Mouse (Mus musculus) hindbrain, embryonic 14.5 days (tissue): Measurements from ENCODE around the gene Gm37240. TPM values are rescaled to one million over a fixed set of nuclear protein-coding genes. Genes with fewer than 3 reads are reported as not detected.

Experiments used
- ATAC-seq: fragments of 200-750 bp; cut with Nextera tagmentation; 2 replicates; pipeline ENCODE4 v1.8.0; 2017; ENCODE audit warnings: moderate number of reproducible peaks, mild to moderate bottlenecking, moderate TSS enrichment, moderate library complexity; ENCODE audit not compliant: low FRiP score
- DNase-seq: peaks from one replicate; pipeline ENCODE4 v3.0.0-alpha.2; 2015; ENCODE audit warnings: low spot score
- H3K27ac ChIP-seq: fragments of 300-500 bp; sonication (generic); 2 replicates; pipeline ENCODE4 v1.5.1; 2014; ENCODE audit warnings: mild to moderate bottlenecking, moderate library complexity
- H3K27me3 ChIP-seq: fragments of 300-500 bp; sonication (generic); 2 replicates; pipeline ENCODE4 v1.6.1; 2014; ENCODE audit warnings: mild to moderate bottlenecking, low read length, mixed read lengths; ENCODE audit not compliant: control insufficient read depth, insufficient read depth
- H3K36me3 ChIP-seq: fragments of 300-500 bp; sonication (generic); replicated peaks from 2 replicates; pipeline ENCODE4 v1.6.1; 2014; ENCODE audit not compliant: control insufficient read depth, insufficient read depth
- H3K4me1 ChIP-seq: fragments of 300-500 bp; sonication (generic); replicated peaks from 2 replicates; pipeline ENCODE4 v1.6.1; 2014; ENCODE audit warnings: antibody characterized with exemption, low read length, mixed read lengths; ENCODE audit not compliant: control insufficient read depth, insufficient read depth
- H3K4me2 ChIP-seq: fragments of 300-500 bp; sonication (generic); replicated peaks from 2 replicates; pipeline ENCODE4 v1.6.1; 2014; ENCODE audit warnings: mild to moderate bottlenecking, moderate library complexity
- H3K4me3 ChIP-seq: fragments of 300-500 bp; sonication (generic); replicated peaks from 2 replicates; pipeline ENCODE4 v1.5.1; 2014; ENCODE audit warnings: mild to moderate bottlenecking, low read length
- H3K9ac ChIP-seq: fragments of 300-500 bp; sonication (generic); 2 replicates; pipeline ENCODE4 v1.6.1; 2014
- H3K9me3 ChIP-seq: fragments of 300-500 bp; sonication (generic); 2 replicates; pipeline ENCODE4 v1.6.1; 2016; ENCODE audit warnings: low read length; ENCODE audit not compliant: control insufficient read depth
- WGBS: fragments of 180-500 bp; shearing (Covaris S2); extraction: QIAGEN DNeasy Blood & Tissue Kit; methylation state at CpG from one replicate; pipeline ENCODE4 v1.1.7; 2014; 5-methylcytosine and 5-hydroxymethylcytosine counted together
- polyA plus RNA-seq: library from polyadenylated mRNA; unstranded; fragments of >200 nt; fragmentation: Nextera tagmentation; extraction: Ambion mirVana; gene quantifications from 2 replicates; pipeline ENCODE4 v1.2.1, GENCODE M21; 2014

The Gm37240 gene
- polyA plus RNA-seq, 1 experiment from 2014 or later = 0.94 TPM

- no peaks in the 10 kb centered on the region for H3K4me1 ChIP-seq
- H3K9me3 ChIP-seq = no peaks in the 10 kb centered on the region
- H3K36me3 ChIP-seq = no peaks in the 10 kb centered on the region
- no peak overlapping the region for H3K4me3 ChIP-seq
- H3K27me3 ChIP-seq = no peaks in the 10 kb centered on the region
- 71% methylated on average over 2 of the region's 2 CpGs for WGBS
- no peak overlapping the region for H3K27ac ChIP-seq
- H3K9ac ChIP-seq = no peak overlapping the region
- ATAC-seq (no peak), DNase-seq (no peak)
- H3K4me2 ChIP-seq = no peak overlapping the region
Measured at GRCm38 (mm10) chr3:85777841-85778240, 109.5 kb downstream of the Gm37240 start.

- WGBS = 88% methylated on average over 4 of the region's 4 CpGs
- Histone ChIP-seq H3K4me2 (no peak overlapping the region), H3K27ac (no peak overlapping the region), H3K4me3 (no peak overlapping the region), H3K27me3 (no peaks in the 10 kb centered on the region), H3K9me3 (no peaks in the 10 kb centered on the region), H3K4me1 (no peaks in the 10 kb centered on the region), H3K9ac (no peak overlapping the region), H3K36me3 (no peaks in the 10 kb centered on the region)
- DNase-seq = no peak
- ATAC-seq = no peak
Measured at GRCm38 (mm10) chr3:85777356-85777755, 110.0 kb downstream of the Gm37240 start.

GRCm38 (mm10) chr3:85776707-85777106 lies 110.6 kb downstream of the Gm37240 start:
- Histone ChIP-seq H3K27me3 (no peaks in the 10 kb centered on the region), H3K27ac (no peak overlapping the region), H3K9ac (no peak overlapping the region), H3K4me1 (no peaks in the 10 kb centered on the region), H3K36me3 (no peaks in the 10 kb centered on the region), H3K4me2 (no peak overlapping the region), H3K4me3 (no peak overlapping the region), H3K9me3 (no peaks in the 10 kb centered on the region)
- DNase-seq (no peak), ATAC-seq (no peak)
- 81% methylated on average over 10 of the region's 10 CpGs for WGBS

GRCm38 (mm10) chr3:85776126-85776525 lies 111.2 kb downstream of the Gm37240 start:
- 78% methylated on average over 6 of the region's 6 CpGs for WGBS
- Histone ChIP-seq H3K9me3 (no peaks in the 10 kb centered on the region), H3K4me1 (no peaks in the 10 kb centered on the region), H3K27ac (no peak overlapping the region), H3K9ac (no peak overlapping the region), H3K36me3 (no peaks in the 10 kb centered on the region), H3K27me3 (no peaks in the 10 kb centered on the region), H3K4me3 (no peak overlapping the region), H3K4me2 (no peak overlapping the region)
- ATAC-seq = no peak
- no peak for DNase-seq

GRCm38 (mm10) chr3:85773886-85774285 lies 113.4 kb downstream of the Gm37240 start:
- H3K9ac ChIP-seq = no peak overlapping the region
- no peak overlapping the region for H3K4me3 ChIP-seq
- H3K4me1 ChIP-seq = no peaks in the 10 kb centered on the region
- no peak overlapping the region for H3K27ac ChIP-seq
- H3K27me3 ChIP-seq = no peaks in the 10 kb centered on the region
- H3K9me3 ChIP-seq = no peaks in the 10 kb centered on the region
- WGBS = 69% methylated on average over 4 of the region's 4 CpGs
- ATAC-seq (no peak), DNase-seq (no peak)
- H3K36me3 ChIP-seq = no peaks in the 10 kb centered on the region
- no peak overlapping the region for H3K4me2 ChIP-seq

- no peak overlapping the region for H3K9ac ChIP-seq
- ATAC-seq (no peak), DNase-seq (no peak)
- 50% methylated on average over 3 of the region's 3 CpGs for WGBS
- H3K4me1 ChIP-seq = no peaks in the 10 kb centered on the region
- H3K36me3 ChIP-seq = no peaks in the 10 kb centered on the region
- no peaks in the 10 kb centered on the region for H3K9me3 ChIP-seq
- H3K27me3 ChIP-seq = no peaks in the 10 kb centered on the region
- H3K27ac ChIP-seq = no peak overlapping the region
- no peak overlapping the region for H3K4me3 ChIP-seq
- no peak overlapping the region for H3K4me2 ChIP-seq
Measured at GRCm38 (mm10) chr3:85773425-85773824, 113.9 kb downstream of the Gm37240 start.

- no peak for DNase-seq
- no peak for ATAC-seq
- Histone ChIP-seq H3K4me1 (peaks cover 4% of the 10 kb centered on the region; the same call in 1 of the 2 replicates), H3K4me3 (no peak overlapping the region), H3K36me3 (no peaks in the 10 kb centered on the region), H3K4me2 (no peak overlapping the region), H3K9me3 (no peaks in the 10 kb centered on the region), H3K27me3 (no peaks in the 10 kb centered on the region), H3K27ac (no peak overlapping the region), H3K9ac (no peak overlapping the region)
- 71% methylated on average over 7 of the region's 7 CpGs for WGBS
Measured at GRCm38 (mm10) chr3:85764937-85765337, 122.4 kb downstream of the Gm37240 start.

GRCm38 (mm10) chr3:85764008-85764834 lies 123.1 kb downstream of the Gm37240 start:
- Histone ChIP-seq H3K27ac (no peak overlapping the region), H3K4me1 (peaks cover 4% of the 10 kb centered on the region; the same call in 1 of the 2 replicates), H3K9ac (no peak overlapping the region), H3K4me2 (no peak overlapping the region), H3K27me3 (no peaks in the 10 kb centered on the region), H3K4me3 (no peak overlapping the region), H3K36me3 (no peaks in the 10 kb centered on the region), H3K9me3 (no peaks in the 10 kb centered on the region)
- peak; percentile 41 for DNase-seq
- WGBS = 46% methylated on average over 18 of the region's 18 CpGs
- ATAC-seq = no peak; the same call in 1 of the 2 replicates

GRCm38 (mm10) chr3:85757944-85758343 lies 129.4 kb downstream of the Gm37240 start:
- Histone ChIP-seq H3K9me3 (no peaks in the 10 kb centered on the region), H3K27me3 (no peaks in the 10 kb centered on the region), H3K4me1 (no peaks in the 10 kb centered on the region), H3K9ac (no peak overlapping the region), H3K27ac (no peak overlapping the region), H3K4me2 (no peak overlapping the region), H3K4me3 (no peak overlapping the region), H3K36me3 (no peaks in the 10 kb centered on the region)
- WGBS = 64% methylated on average over 2 of the region's 2 CpGs
- no peak for DNase-seq
- no peak for ATAC-seq
